Mouse (Mus musculus): ENCODE measurements at regions not wholly inside any gene's neighbourhood (a gene's known extent, or its start where the extent isn't known, plus 50 kb on each side); places are given as distances from the start of the nearest gene placed in this dataset.

DNA sequence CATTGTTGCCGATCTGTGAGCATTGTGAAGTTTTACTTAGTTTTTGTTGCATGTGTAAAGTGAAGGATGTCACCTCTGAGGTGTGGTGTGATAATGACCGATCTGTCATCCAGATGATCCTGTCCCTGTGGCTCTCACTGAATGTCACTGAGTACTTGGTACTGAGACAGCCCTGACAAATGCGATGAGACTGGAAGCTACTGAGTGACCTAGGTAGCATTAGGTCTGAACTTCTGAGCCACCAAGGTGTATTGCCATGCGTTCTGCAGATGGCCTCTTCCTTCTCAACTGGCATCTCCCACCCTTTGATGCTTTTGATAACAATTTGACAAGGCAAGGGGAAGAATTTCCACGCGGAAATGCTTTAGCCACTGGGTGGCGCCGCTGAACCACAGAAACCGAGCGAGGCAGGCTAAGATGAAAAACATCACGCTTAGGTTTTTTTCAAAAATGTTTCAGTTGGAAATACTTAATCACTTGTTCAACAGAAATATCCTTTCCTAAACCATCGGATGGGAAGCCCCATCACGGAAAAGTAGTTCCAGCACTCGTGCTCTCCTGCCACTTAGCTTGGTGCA is 114.3 kb upstream of the Cobl start:
- TF ChIP-seq CTCF (IDR thresholded peaks at IDR 0.05; ENCODE audit: low read depth, low read length) (peak; percentile 82), POLR2A (IDR thresholded peaks at IDR 0.05; ENCODE audit: insufficient read depth, low read length) (no peak)

Measured in ES-Bruce4 (cell line).